Mouse (Mus musculus) intestine, embryonic 15.5 days (tissue): ENCODE results near the gene D10Wsu102e. TPM values are rescaled to one million over a fixed set of nuclear protein-coding genes. Genes with fewer than 3 reads are reported as not detected.
"Not testable (repeated sequence)": the region's sequence is repeated elsewhere in the genome, so short reads cannot be mapped to it uniquely, and the experiment has no call there.

Experiments
- ATAC-seq: fragments of 200-750 bp; cut with Nextera tagmentation; 2 replicates; pipeline ENCODE4 v1.8.0; 2017; ENCODE audit warnings: moderate TSS enrichment, moderate library complexity
- H3K27ac ChIP-seq: fragments of 300-500 bp; sonication (generic); 2 replicates; pipeline ENCODE4 v1.5.1; 2015; ENCODE audit warnings: mild to moderate bottlenecking, inconsistent platforms
- H3K27me3 ChIP-seq: fragments of 300-500 bp; sonication (generic); replicated peaks from 2 replicates; pipeline ENCODE4 v1.6.1; 2015; ENCODE audit warnings: inconsistent platforms
- H3K36me3 ChIP-seq: fragments of 300-500 bp; sonication (generic); 2 replicates; pipeline ENCODE4 v1.6.1; 2015; ENCODE audit warnings: inconsistent platforms
- H3K4me1 ChIP-seq: fragments of 300-500 bp; sonication (generic); replicated peaks from 2 replicates; pipeline ENCODE4 v1.6.1; 2015; ENCODE audit warnings: inconsistent platforms
- H3K4me2 ChIP-seq: fragments of 300-500 bp; sonication (generic); replicated peaks from 2 replicates; pipeline ENCODE4 v1.6.1; 2015; ENCODE audit warnings: mild to moderate bottlenecking, inconsistent platforms
- H3K4me3 ChIP-seq: fragments of 300-500 bp; sonication (generic); replicated peaks from 2 replicates; pipeline ENCODE4 v1.5.1; 2015; ENCODE audit warnings: inconsistent platforms
- H3K9ac ChIP-seq: fragments of 300-500 bp; sonication (generic); 2 replicates; pipeline ENCODE4 v1.6.1; 2015; ENCODE audit warnings: inconsistent platforms
- H3K9me3 ChIP-seq: fragments of 300-500 bp; sonication (generic); 2 replicates; pipeline ENCODE4 v1.6.1; 2016; ENCODE audit warnings: inconsistent platforms
- WGBS: fragments of 180-500 bp; shearing (Covaris S2); methylation state at CpG from one replicate; pipeline ENCODE4 v1.1.7; 2015; 5-methylcytosine and 5-hydroxymethylcytosine counted together
- polyA plus RNA-seq: library from polyadenylated mRNA; unstranded; fragments of >200 nt; fragmentation: Nextera tagmentation; extraction: Ambion mirVana; gene quantifications from 2 replicates; pipeline ENCODE4 v1.2.1, GENCODE M21; 2015

D10Wsu102e gene
- polyA plus RNA-seq, 1 experiment from 2014 or later, result 0.55 TPM

- Histone ChIP-seq H3K27ac (no peak overlapping the region), H3K4me2 (no peak overlapping the region), H3K4me3 (no peak overlapping the region), H3K4me1 (no peaks in the 10 kb centered on the region), H3K9ac (no peak overlapping the region), H3K9me3 (no peaks in the 10 kb centered on the region), H3K27me3 (no peaks in the 10 kb centered on the region), H3K36me3 (0 out of 2 replicates have a peak, but pooled peaks cover 3% of the 10 kb centered on the region)
- ATAC-seq, result no peak
- WGBS, result 68% methylated on average over 9 of the region's 9 CpGs
These were observed 18.2 kb downstream of the D10Wsu102e start for GRCm38 (mm10) chr10:83378083-83378833.

- H3K36me3 ChIP-seq, result 0 out of 2 replicates have a peak, but pooled peaks cover 4% of the 10 kb centered on the region
- 92% methylated on average over 2 of the region's 2 CpGs for WGBS
- no peak for ATAC-seq
- H3K4me1 ChIP-seq, result no peaks in the 10 kb centered on the region
- no peaks in the 10 kb centered on the region for H3K27me3 ChIP-seq
- H3K9ac ChIP-seq, result no peak overlapping the region
- no peak overlapping the region for H3K4me2 ChIP-seq
- H3K4me3 ChIP-seq, result no peak overlapping the region
- H3K9me3 ChIP-seq, result no peaks in the 10 kb centered on the region
- H3K27ac ChIP-seq, result no peak overlapping the region
These were observed 20.5 kb downstream of the D10Wsu102e start for GRCm38 (mm10) chr10:83380501-83380900.

- Histone ChIP-seq H3K4me1 (no peaks in the 10 kb centered on the region), H3K27me3 (no peaks in the 10 kb centered on the region), H3K4me3 (no peak overlapping the region), H3K36me3 (0 out of 2 replicates have a peak, but pooled peaks cover 4% of the 10 kb centered on the region), H3K4me2 (no peak overlapping the region), H3K9me3 (no peaks in the 10 kb centered on the region), H3K9ac (no peak overlapping the region), H3K27ac (no peak overlapping the region)
- ATAC-seq, result no peak
- 80% methylated on average over 4 of the region's 4 CpGs for WGBS
These were observed 22.5 kb downstream of the D10Wsu102e start for GRCm38 (mm10) chr10:83382528-83382927.

GRCm38 (mm10) chr10:83382988-83383387 lies 23.0 kb downstream of the D10Wsu102e start:
- H3K4me2 ChIP-seq, result no peak overlapping the region
- H3K9ac ChIP-seq, result no peak overlapping the region
- no peak overlapping the region for H3K27ac ChIP-seq
- H3K4me3 ChIP-seq, result no peak overlapping the region
- no peak for ATAC-seq
- 75% methylated on average over 2 of the region's 2 CpGs for WGBS
- H3K36me3 ChIP-seq, result 0 out of 2 replicates have a peak, but pooled peaks cover 4% of the 10 kb centered on the region
- H3K27me3 ChIP-seq, result no peaks in the 10 kb centered on the region
- H3K9me3 ChIP-seq, result no peaks in the 10 kb centered on the region
- no peaks in the 10 kb centered on the region for H3K4me1 ChIP-seq

- Histone ChIP-seq H3K27me3 (no peaks in the 10 kb centered on the region), H3K4me2 (no peak overlapping the region), H3K36me3 (0 out of 2 replicates have a peak, but pooled peaks cover 4% of the 10 kb centered on the region), H3K9me3 (no peaks in the 10 kb centered on the region), H3K9ac (no peak overlapping the region), H3K4me1 (no peaks in the 10 kb centered on the region), H3K27ac (no peak overlapping the region), H3K4me3 (no peak overlapping the region)
- ATAC-seq, result no peak
- 93% methylated on average over 13 of the region's 13 CpGs for WGBS
These were observed 23.8 kb downstream of the D10Wsu102e start for GRCm38 (mm10) chr10:83383863-83384262.

GRCm38 (mm10) chr10:83384456-83385215 lies 24.6 kb downstream of the D10Wsu102e start:
- no peak for ATAC-seq
- WGBS, result 86% methylated on average over 8 of the region's 8 CpGs
- no peak overlapping the region for H3K27ac ChIP-seq
- 0 out of 2 replicates have a peak, but pooled peaks cover 4% of the 10 kb centered on the region for H3K36me3 ChIP-seq
- H3K9me3 ChIP-seq, result no peaks in the 10 kb centered on the region
- H3K4me3 ChIP-seq, result no peak overlapping the region
- no peaks in the 10 kb centered on the region for H3K27me3 ChIP-seq
- no peaks in the 10 kb centered on the region for H3K4me1 ChIP-seq
- no peak overlapping the region for H3K9ac ChIP-seq
- no peak overlapping the region for H3K4me2 ChIP-seq

- H3K4me3 ChIP-seq, result no peak overlapping the region
- no peaks in the 10 kb centered on the region for H3K9me3 ChIP-seq
- ATAC-seq, result no peak
- H3K36me3 ChIP-seq, result 0 out of 2 replicates have a peak, but pooled peaks cover 4% of the 10 kb centered on the region
- no peaks in the 10 kb centered on the region for H3K27me3 ChIP-seq
- H3K4me2 ChIP-seq, result no peak overlapping the region
- H3K27ac ChIP-seq, result no peak overlapping the region
- WGBS, result 92% methylated on average over 7 of the region's 7 CpGs
- H3K9ac ChIP-seq, result no peak overlapping the region
- H3K4me1 ChIP-seq, result no peaks in the 10 kb centered on the region
These were observed 25.4 kb downstream of the D10Wsu102e start for GRCm38 (mm10) chr10:83385330-83385910.

- no peak overlapping the region for H3K4me3 ChIP-seq
- H3K27ac ChIP-seq, result no peak overlapping the region
- no peaks in the 10 kb centered on the region for H3K27me3 ChIP-seq
- H3K4me1 ChIP-seq, result no peaks in the 10 kb centered on the region
- H3K9ac ChIP-seq, result no peak overlapping the region
- no peak overlapping the region for H3K4me2 ChIP-seq
- WGBS, result 87% methylated on average over 2 of the region's 2 CpGs
- no peaks in the 10 kb centered on the region for H3K36me3 ChIP-seq
- H3K9me3 ChIP-seq, result no peaks in the 10 kb centered on the region
- no peak for ATAC-seq
These were observed 37.3 kb downstream of the D10Wsu102e start for GRCm38 (mm10) chr10:83397336-83397735.

- H3K9me3 ChIP-seq, H3K4me1 ChIP-seq, H3K27me3 ChIP-seq, ATAC-seq, H3K4me3 ChIP-seq, H3K36me3 ChIP-seq, H3K27ac ChIP-seq, H3K9ac ChIP-seq, H3K4me2 ChIP-seq: not testable (repeated sequence)
- WGBS, result 77% methylated on average over 7 of the region's 7 CpGs
These were observed 40.9 kb downstream of the D10Wsu102e start for GRCm38 (mm10) chr10:83400896-83401295.

GRCm38 (mm10) chr10:83405031-83405430 lies 45.0 kb downstream of the D10Wsu102e start:
- no peak overlapping the region for H3K9ac ChIP-seq
- H3K36me3 ChIP-seq, result 0 out of 2 replicates have a peak, but pooled peaks cover 5% of the 10 kb centered on the region
- H3K9me3 ChIP-seq, result no peaks in the 10 kb centered on the region
- no peak overlapping the region for H3K4me3 ChIP-seq
- no peak overlapping the region for H3K4me2 ChIP-seq
- H3K27ac ChIP-seq, result no peak overlapping the region
- no peaks in the 10 kb centered on the region for H3K27me3 ChIP-seq
- H3K4me1 ChIP-seq, result no peaks in the 10 kb centered on the region
- no peak for ATAC-seq
- 90% methylated on average over 11 of the region's 11 CpGs for WGBS

- Histone ChIP-seq H3K27me3 (no peaks in the 10 kb centered on the region), H3K9me3 (no peaks in the 10 kb centered on the region), H3K9ac (no peak overlapping the region), H3K4me2 (no peak overlapping the region), H3K4me1 (no peaks in the 10 kb centered on the region), H3K4me3 (no peak overlapping the region), H3K27ac (no peak overlapping the region), H3K36me3 (0 out of 2 replicates have a peak, but pooled peaks cover 5% of the 10 kb centered on the region)
- no peak for ATAC-seq
- 97% methylated on average over 11 of the region's 11 CpGs for WGBS
These were observed 45.7 kb downstream of the D10Wsu102e start for GRCm38 (mm10) chr10:83405711-83406110.

- Histone ChIP-seq H3K4me2 (no peak overlapping the region), H3K36me3 (0 out of 2 replicates have a peak, but pooled peaks cover 5% of the 10 kb centered on the region), H3K9me3 (no peaks in the 10 kb centered on the region), H3K4me1 (no peaks in the 10 kb centered on the region), H3K27me3 (no peaks in the 10 kb centered on the region), H3K9ac (no peak overlapping the region), H3K27ac (no peak overlapping the region), H3K4me3 (no peak overlapping the region)
- WGBS, result 93% methylated on average over 10 of the region's 10 CpGs
- ATAC-seq, result no peak
These were observed 47.1 kb downstream of the D10Wsu102e start for GRCm38 (mm10) chr10:83407141-83407540.
